Mouse (Mus musculus): Measurements from ENCODE around the gene Ltb4r2.

The Ltb4r2 gene

GRCm38 (mm10) chr14:55761163-55761562 lies at the start of gene Ltb4r2:
Ltb4r2 (plus strand) TSS chr14:55761428.
- no peak for DNase-seq (ENCODE audit: low spot score)

DNA sequence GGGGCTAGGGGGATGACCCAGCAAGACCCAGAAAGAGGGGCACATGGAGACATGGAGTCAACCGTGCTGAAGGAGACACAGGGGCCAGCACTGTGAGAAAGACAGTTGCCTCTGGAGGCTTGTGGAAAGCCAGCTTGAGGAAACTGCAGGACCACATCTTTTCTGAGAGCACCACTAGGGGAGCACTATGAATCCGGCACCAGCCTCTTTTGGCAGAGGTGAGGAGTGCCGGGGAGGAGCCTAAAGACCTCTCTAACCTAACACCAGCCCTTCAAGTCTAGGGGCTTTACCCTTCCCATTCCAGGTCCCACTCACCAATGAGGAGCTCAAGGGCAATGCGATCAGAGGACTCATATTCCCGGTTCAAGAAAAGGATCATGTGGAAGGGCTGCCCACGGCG lies 49.4 kb upstream of the Ltb4r2 start:
- DNase-seq (ENCODE audit: low spot score): no peak

GRCm38 (mm10) chr14:55713007-55713728 lies 48.1 kb upstream of the Ltb4r2 start:
- no peak for DNase-seq (ENCODE audit: low spot score)

- no peak for DNase-seq (ENCODE audit: low spot score)
These were observed 47.5 kb upstream of the Ltb4r2 start, which contains the start of gene Tgm1 for GRCm38 (mm10) chr14:55713729-55714122. Tgm1 (minus strand) TSS chr14:55713926.

DNA sequence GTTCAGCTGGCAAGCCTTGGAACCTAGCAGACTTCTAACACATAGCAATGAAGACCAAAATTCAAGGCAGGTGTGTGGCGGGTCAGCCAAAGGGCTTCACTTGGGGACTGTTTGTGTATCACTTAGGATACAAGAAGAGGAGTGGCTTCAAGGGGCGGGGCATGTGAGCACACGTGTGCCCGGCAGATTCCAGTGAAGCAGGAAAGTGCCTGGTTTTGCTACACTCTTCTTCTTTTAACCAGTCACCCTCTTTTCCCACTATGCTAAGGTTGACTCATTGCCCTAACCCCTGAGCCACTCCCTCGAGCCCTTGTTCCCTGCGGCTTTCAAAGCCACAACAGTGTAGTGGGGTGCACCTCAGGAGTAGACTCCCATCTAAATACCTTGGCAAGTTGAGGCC lies 46.3 kb upstream of the Ltb4r2 start:
- no peak for DNase-seq (ENCODE audit: low spot score)

- DNase-seq (ENCODE audit: low spot score): no peak
These were observed 45.0 kb upstream of the Ltb4r2 start for GRCm38 (mm10) chr14:55716271-55716670.

- DNase-seq (ENCODE audit: low spot score): no peak
These were observed 44.3 kb upstream of the Ltb4r2 start for GRCm38 (mm10) chr14:55716884-55717283.

DNA sequence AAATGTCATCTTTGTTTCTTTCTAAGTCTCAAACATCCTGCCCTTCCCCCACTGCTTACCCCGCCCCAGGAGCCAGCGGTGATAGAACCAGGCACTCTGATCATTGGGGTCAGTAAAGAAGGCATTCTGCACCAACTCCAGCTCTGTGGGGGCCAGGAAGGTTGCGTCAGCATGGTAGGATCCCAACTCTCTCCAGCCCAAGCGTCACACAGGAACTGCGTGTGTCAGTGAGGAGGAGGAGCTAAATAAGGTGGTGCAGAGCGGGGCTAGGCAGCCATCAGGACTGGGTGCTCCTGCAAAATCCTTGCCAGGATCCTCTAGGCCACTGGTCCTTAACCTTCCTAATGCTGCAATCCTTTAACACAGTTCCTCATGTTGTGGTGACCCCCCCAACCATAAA lies 41.5 kb upstream of the Ltb4r2 start:
- no peak for DNase-seq (ENCODE audit: low spot score)

DNA sequence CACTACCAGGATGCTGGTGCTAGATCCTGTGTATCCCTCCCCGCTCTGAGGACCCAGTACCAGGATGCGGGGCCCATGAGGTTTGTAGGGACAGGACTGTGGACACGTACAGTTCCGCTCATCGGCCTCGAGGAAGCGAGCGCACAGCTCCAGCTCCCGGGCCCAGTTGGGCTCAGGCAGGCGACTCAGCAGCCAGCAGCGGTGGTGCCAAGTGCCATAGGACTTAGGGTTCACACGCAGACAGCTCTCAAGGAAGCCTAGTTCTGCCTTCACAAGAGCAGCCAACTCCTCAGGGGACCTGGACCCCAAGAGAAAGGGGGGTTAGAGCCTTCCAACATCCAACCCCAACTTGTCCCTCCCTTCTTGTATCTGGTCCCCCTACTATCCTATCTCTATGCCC lies 40.6 kb upstream of the Ltb4r2 start:
- no peak for DNase-seq (ENCODE audit: low spot score)

DNA sequence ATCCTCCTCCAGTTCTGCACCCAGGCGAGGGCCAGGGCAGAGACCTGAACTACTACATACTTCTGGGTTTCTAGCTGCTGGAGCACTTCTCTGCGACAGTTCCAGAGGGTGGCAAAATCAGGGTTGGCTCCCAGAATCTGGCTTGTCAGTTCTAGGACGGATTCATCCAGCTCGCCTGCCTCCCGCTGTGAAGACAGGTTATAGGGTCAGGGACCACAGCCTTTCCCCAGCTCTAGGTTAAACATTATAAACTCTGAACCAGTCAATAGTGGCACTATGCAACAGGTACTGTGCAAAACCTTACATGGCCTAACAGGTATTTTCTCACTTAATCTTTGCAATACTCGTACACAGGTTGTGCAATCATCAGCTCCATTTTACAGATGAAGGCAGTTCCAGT lies 40.2 kb upstream of the Ltb4r2 start:
- no peak for DNase-seq (ENCODE audit: low spot score)

GRCm38 (mm10) chr14:55721700-55722437 lies 39.4 kb upstream of the Ltb4r2 start, which contains the start of gene Rabggta:
Rabggta (minus strand) TSS chr14:55722263.
- DNase-seq (ENCODE audit: low spot score): peak; percentile 95

DNA sequence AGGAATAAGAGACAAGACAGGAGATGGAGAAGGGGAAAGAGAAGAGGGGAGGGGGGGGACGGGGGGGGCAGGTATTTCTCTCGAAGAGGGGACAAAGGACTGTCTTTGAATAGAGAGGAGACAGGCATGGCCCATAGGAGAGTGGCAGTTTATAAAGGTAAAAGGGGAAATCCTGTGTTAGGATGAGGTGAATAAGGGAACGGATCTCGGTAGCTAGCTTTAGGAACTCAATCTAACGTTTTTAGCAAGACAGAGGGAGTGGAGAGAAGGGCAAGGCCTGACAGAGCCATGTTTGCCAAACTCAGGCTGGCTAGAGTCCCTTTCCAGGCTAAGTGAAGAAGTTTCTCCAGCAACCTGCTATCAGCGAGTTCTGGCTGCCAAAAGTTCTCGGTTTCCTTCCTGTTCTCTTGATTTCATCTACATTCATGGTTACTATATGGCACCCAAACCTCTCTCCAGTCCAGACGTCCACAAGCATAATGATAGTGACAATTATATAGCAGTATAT lies 38.7 kb upstream of the Ltb4r2 start:
- no peak for DNase-seq (ENCODE audit: low spot score)

DNA sequence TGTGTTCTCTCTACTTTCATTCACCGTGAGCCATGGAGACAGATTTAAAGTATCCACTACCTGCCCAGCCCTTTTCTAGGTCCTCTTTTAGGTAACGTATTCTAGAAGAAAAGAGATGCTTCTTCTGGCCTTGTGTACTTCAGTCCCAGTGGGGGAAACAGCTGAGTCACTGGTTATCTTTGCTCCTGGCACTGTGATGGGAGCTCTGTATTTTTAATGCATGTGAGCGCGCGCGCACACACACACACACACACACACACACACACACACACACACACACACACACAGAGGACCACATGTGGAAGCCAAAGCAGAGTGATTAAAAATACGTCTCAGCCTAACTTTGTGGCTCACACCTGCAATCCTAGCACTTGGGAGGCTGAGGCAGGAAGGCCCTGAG lies 37.8 kb upstream of the Ltb4r2 start:
- no peak for DNase-seq (ENCODE audit: low spot score)

GRCm38 (mm10) chr14:55724411-55724871 lies 36.8 kb upstream of the Ltb4r2 start:
- no peak for DNase-seq (ENCODE audit: low spot score)

DNA sequence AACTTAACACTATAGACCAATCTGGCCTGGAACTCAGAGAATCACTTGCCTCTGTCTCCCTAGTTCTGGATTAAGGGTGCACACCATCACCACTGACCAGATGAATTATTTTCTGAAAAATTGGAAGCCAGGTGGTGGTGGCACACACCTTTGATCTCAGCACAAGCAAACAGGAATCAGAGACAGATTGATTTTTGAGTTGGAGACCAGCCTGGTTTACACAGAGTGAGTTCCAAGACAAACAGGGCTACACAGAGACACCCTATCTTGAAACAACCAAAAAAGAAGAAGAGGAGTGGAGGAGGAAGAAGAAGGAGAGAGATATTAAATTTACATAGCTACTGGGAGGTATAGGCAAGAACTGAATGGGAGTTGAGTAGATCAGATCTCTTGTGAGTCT lies 35.0 kb upstream of the Ltb4r2 start:
- no peak for DNase-seq (ENCODE audit: low spot score)

DNA sequence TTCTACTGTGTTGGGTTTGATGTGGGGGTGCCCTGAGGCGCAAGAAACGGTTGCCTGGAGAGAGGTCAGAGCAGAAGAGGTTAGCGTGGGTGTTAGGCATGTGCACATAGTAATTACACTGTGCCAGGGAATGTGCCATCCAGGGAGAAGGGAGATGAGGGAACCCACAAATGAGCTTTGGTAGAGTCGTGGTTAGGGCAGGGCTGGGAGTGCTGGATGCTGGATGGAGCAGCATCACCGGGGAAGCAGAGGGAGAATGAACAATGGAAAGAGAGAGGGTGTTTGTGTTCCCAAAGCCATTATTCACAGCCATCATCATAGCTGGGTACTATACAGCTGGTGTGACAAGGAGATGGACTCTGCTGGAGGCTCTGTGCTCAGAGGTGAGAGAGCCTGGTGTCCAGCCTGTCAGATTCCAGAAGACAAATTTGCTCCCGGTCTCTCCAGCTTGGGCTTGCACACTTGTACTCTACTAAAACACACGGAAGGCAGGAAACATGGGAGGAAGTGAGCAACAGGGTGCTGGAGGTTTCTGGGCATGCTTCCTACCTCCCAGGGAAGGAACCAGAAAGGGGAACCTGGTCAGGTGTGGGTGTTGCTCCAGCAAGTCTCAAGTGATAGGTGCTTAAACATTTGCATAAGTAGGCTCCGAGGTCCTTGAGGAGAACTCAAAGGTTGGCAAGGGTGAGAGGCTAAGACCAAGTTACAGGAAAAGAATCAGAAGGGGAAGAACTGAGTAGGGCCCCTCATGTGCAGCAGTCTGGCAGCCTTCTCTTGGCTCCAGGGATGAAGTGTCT lies 33.1 kb upstream of the Ltb4r2 start:
- no peak for DNase-seq (ENCODE audit: low spot score)

DNA sequence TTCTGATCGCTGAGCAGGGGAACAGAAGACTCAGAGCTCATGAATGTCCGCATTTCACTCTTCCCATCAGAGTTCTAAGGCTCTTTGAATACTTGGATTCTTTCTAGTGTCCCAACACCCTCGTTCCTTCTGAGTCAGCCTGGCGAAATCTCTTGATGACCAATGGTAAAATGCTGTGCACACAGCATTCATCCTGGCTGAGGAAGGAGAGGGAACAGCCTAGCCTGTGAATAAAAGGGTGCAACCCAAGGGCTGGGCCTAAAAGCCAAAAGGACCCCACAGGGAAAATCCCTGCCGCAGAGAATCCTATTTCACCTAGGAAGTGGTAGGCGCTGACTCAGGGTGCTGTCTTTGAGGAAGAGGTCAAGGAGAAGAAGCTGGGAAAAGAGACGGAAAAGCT lies 31.1 kb upstream of the Ltb4r2 start:
- no peak for DNase-seq (ENCODE audit: low spot score)

DNA sequence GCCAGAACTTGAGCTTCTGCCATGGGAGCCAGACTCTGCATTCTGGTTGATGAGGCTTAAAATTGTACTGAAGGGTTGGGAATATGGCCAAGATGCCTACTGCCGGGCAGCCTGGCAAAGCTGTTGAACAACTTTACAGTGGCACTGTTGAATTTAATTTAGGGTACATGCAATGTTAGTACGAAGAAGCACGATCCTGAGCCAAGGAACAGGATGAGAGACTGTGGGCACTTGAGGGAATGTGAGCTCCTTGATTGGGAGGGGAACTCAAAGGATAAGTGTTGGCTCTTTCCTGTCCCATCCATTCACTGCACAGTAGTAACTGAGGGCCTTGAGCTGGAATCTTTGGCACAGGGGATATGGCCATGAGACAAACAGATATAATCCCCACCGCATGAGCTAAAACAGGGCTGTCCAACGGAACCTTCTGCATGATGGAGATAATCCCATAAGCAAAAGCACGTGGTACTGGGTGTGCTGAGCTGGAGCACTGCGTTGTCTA lies 30.6 kb upstream of the Ltb4r2 start:
- peak; percentile 37 for DNase-seq (ENCODE audit: low spot score)

- no peak for DNase-seq (ENCODE audit: low spot score)
These were observed 27.3 kb upstream of the Ltb4r2 start for GRCm38 (mm10) chr14:55733889-55734288.

- DNase-seq (ENCODE audit: low spot score): no peak
These were observed 26.4 kb upstream of the Ltb4r2 start for GRCm38 (mm10) chr14:55734869-55735268.

DNA sequence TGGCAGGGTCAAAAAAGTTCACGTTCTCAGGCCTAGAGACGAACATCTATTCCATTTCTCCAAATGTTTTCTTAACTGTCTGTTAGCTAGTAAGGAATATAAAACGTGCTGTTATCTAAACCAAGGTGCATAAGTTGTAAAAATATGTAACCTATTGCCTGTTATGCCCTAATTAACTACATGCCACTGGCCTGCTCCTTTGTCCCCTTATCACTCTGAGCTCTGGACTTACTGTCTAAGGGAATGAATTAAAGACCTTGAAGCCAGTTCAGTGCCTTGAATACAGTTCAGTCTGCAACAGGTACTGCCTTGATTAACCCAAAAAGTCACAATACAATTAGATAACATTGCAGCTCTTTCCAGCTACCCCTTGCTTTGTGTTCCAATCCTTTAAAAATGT lies 25.9 kb upstream of the Ltb4r2 start:
- no peak for DNase-seq (ENCODE audit: low spot score)

GRCm38 (mm10) chr14:55735758-55736157 lies 25.5 kb upstream of the Ltb4r2 start:
- DNase-seq (ENCODE audit: low spot score): no peak
